Mouse (Mus musculus) gastrocnemius, adult 2 months (tissue): ENCODE results near the gene Zfp141. TPM values are rescaled to one million over a fixed set of nuclear protein-coding genes. Genes with fewer than 3 reads are reported as not detected.

Source experiments
- DNase-seq: peaks from one replicate; pipeline ENCODE4 v3.0.0; 2022
- H3K27ac ChIP-seq: fragments of 200-600 bp; 2 replicates; pipeline ENCODE4 v1.8.1; 2022; ENCODE audit warnings: mild to moderate bottlenecking
- H3K4me3 ChIP-seq: fragments of 200-600 bp; 2 replicates; pipeline ENCODE4 v1.8.1; 2022; ENCODE audit warnings: mild to moderate bottlenecking, moderate library complexity
- CTCF ChIP-seq: fragments of 200-600 bp; IDR thresholded peaks from 2 replicates; pipeline ENCODE4 v1.8.1; 2022; ENCODE audit warnings: antibody characterized with exemption, mild to moderate bottlenecking, moderate library complexity
- intact Hi-C: fragments of 180-260 bp; cut with DNase I; formaldehyde crosslinking; loops from one replicate; pipeline ENCODE4 v1.15.1; 2025
- long read RNA-seq, 2 experiments: library from polyadenylated mRNA; stranded (forward); transcript quantifications; one replicate each; pipeline ENCODE4 v2.0.0; 2021
- total RNA-seq, 2 experiments: library from RNA; stranded (reverse); gene quantifications; 2 replicates each; pipeline ENCODE4 v1.2.3; 2021

Gene Zfp141
- 1 to 10 TPM; 5.3 to 6.9 TPM for total RNA-seq
- long read RNA-seq, experiment 1, partial matches to known transcripts, result 1 of 7 reads
- long read RNA-seq, experiment 1, other reads (novel, unspliced or antisense), result 6 of 7 reads
- long read RNA-seq, experiment 2, full-length matches to known transcripts, result 2 of 5 reads
- long read RNA-seq, experiment 2, partial matches to known transcripts, result 0 of 5 reads
- long read RNA-seq, experiment 2, other reads (novel, unspliced or antisense), result 3 of 5 reads

- intact Hi-C loops, result loop anchor here (10.0 kb wide), 1 partner anchor 189 kb away; the partner anchor contains the start of gene Zfp975
- H3K4me3 ChIP-seq, result peak within 1 kb of the TSS; percentile 87
- H3K27ac ChIP-seq, result peak within 1 kb of the TSS; percentile 83
- peak; percentile 86 for DNase-seq
- peak; percentile 8; the same call in 1 of the 2 replicates for TF ChIP-seq CTCF
Measured at GRCm38 (mm10) chr7:42505588-42505987, at the start of gene Zfp141. Gene Zfp141, minus strand, starts transcription at chr7:42505740.

- TF ChIP-seq CTCF, result no peak
- H3K27ac ChIP-seq, result no peak overlapping the region
- H3K4me3 ChIP-seq, result no peak overlapping the region
- DNase-seq, result no peak
- intact Hi-C loops, result no loop called here
Measured at GRCm38 (mm10) chr7:42551766-42552165, 46.2 kb upstream of the Zfp141 start.

GRCm38 (mm10) chr7:42505186-42505585 lies 354 bp downstream of the Zfp141 start:
- intact Hi-C loops, result loop anchor here (10.0 kb wide), 1 partner anchor 190 kb away; the partner anchor contains the start of gene Zfp975
- H3K4me3 ChIP-seq, result peak overlapping the region; percentile 87
- no peak for TF ChIP-seq CTCF
- peak overlapping the region; percentile 83 for H3K27ac ChIP-seq
- no peak for DNase-seq

- no peak overlapping the region for H3K27ac ChIP-seq
- intact Hi-C loops, result loop anchor here (10.0 kb wide), 1 partner anchor 993 kb away; no protein-coding TSS in a partner anchor
Measured at GRCm38 (mm10) chr7:42498248-42498647, 7.3 kb downstream of the Zfp141 start.

DNA sequence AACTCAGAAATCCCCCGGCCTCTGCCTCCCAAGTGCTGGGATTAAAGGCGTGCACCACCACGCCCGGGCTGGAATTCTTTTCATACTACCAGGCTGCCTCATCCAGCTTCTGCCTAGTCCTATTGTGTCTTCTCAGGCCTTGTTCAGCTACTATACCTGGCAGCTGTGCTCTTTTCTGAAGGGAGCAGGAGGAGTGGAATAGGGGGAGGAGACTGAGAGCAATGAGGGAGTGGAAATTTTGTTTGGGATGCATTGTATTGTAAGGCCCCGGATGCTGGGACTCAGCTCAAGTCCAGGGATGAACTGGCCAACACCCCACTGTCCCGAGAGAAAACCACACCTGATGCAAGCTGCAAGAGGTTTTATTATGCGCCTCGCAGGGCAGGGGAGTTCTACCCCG lies 8.2 kb downstream of the Zfp141 start:
- no peak for DNase-seq
- H3K4me3 ChIP-seq, result no peak overlapping the region
- no peak overlapping the region for H3K27ac ChIP-seq
- intact Hi-C loops, result loop anchor here (10.0 kb wide), 1 partner anchor 993 kb away; no protein-coding TSS in a partner anchor
- no peak for TF ChIP-seq CTCF

More at GRCm38 (mm10) chr7:42498248-42498647, 7.3 kb downstream of the Zfp141 start:
- DNase-seq, result no peak
- no peak overlapping the region for H3K4me3 ChIP-seq
- no peak for TF ChIP-seq CTCF

GRCm38 (mm10) chr7:42496202-42496601 lies 9.3 kb downstream of the Zfp141 start:
- H3K4me3 ChIP-seq, result no peak overlapping the region
- no peak for DNase-seq
- H3K27ac ChIP-seq, result no peak overlapping the region
- intact Hi-C loops, result loop anchor here (10.0 kb wide), 1 partner anchor 991 kb away; no protein-coding TSS in a partner anchor
- TF ChIP-seq CTCF, result no peak

- H3K4me3 ChIP-seq, result no peak overlapping the region
- no peak for TF ChIP-seq CTCF
- no peak for DNase-seq
- intact Hi-C loops, result loop anchor here (10.0 kb wide), 1 partner anchor 986 kb away; no protein-coding TSS in a partner anchor
- H3K27ac ChIP-seq, result no peak overlapping the region
Measured at GRCm38 (mm10) chr7:42490859-42491258, 14.7 kb downstream of the Zfp141 start.

GRCm38 (mm10) chr7:42490358-42490757 lies 15.2 kb downstream of the Zfp141 start:
- H3K4me3 ChIP-seq, result no peak overlapping the region
- no peak for TF ChIP-seq CTCF
- H3K27ac ChIP-seq, result no peak overlapping the region
- intact Hi-C loops, result loop anchor here (10.0 kb wide), 1 partner anchor 986 kb away; no protein-coding TSS in a partner anchor
- DNase-seq, result no peak

- TF ChIP-seq CTCF, result no peak
- H3K27ac ChIP-seq, result no peak overlapping the region
- DNase-seq, result no peak
- H3K4me3 ChIP-seq, result no peak overlapping the region
- intact Hi-C loops, result no loop called here
Measured at GRCm38 (mm10) chr7:42454640-42455039, 50.9 kb downstream of the Zfp141 start.

DNA sequence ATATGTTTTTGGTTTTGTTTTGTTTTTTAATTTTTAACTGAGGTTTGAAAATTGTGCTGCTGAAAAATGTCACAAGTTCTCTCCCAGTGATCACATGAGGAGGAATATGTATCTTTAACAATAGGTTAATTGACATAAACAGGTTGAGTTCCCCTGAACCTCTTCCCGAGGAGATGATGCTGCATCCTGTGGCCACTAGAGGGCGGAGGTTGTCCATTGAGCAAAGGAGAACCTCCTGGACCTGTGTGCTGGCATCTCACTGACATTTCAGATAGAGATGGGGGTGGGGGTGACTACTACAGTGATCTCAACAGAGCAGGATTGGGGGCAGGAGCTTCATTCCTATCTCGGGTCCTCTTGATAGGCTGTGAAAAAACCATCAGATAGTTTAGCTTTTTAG lies 54.9 kb downstream of the Zfp141 start:
- Histone ChIP-seq H3K27ac (no peak overlapping the region), H3K4me3 (no peak overlapping the region)
- no peak for DNase-seq
- intact Hi-C loops, result no loop called here
- TF ChIP-seq CTCF, result peak; percentile 48

GRCm38 (mm10) chr7:42447850-42448249 lies 57.7 kb downstream of the Zfp141 start, which contains the start of gene 4933421I07Rik:
Gene 4933421I07Rik, minus strand, starts transcription at chr7:42448120.
- intact Hi-C loops, result no loop called here
- DNase-seq, result no peak
- no peak within 1 kb of the TSS for H3K27ac ChIP-seq
- H3K4me3 ChIP-seq, result no peak within 1 kb of the TSS
- TF ChIP-seq CTCF, result no peak

- no peak for DNase-seq
- intact Hi-C loops, result no loop called here
- TF ChIP-seq CTCF, result no peak
- Histone ChIP-seq H3K27ac (no peak overlapping the region), H3K4me3 (no peak overlapping the region)
Measured at GRCm38 (mm10) chr7:42447352-42447751, 58.2 kb downstream of the Zfp141 start.

Other genes starting within 250 kb of the Zfp141 start
- gene Vmn2r61, start 245.7 kb downstream of the Zfp141 start, total RNA-seq, result not detected
- gene 4933421I07Rik, start 57.6 kb downstream of the Zfp141 start, total RNA-seq, result not detected
- gene Gm21028, start 72.8 kb upstream of the Zfp141 start, total RNA-seq, result not detected
- gene Zfp977, start 86.8 kb upstream of the Zfp141 start, total RNA-seq, result under 1 TPM in 1 of 2 experiments, not detected in 1; 0.31 TPM
- gene Zfp976, start 136.8 kb upstream of the Zfp141 start, total RNA-seq, result 1 to 10 TPM in 1 of 2 experiments, under 1 TPM in 1; 0.66 to 1.2 TPM
- gene Zfp975, start 187.0 kb upstream of the Zfp141 start, total RNA-seq, result 1 to 10 TPM; 3.6 to 4.1 TPM
- gene Gm17067, start 221.3 kb upstream of the Zfp141 start, total RNA-seq, result not detected